Mouse (Mus musculus): ENCODE results near the gene Tas2r137.

The Tas2r137 gene

DNA sequence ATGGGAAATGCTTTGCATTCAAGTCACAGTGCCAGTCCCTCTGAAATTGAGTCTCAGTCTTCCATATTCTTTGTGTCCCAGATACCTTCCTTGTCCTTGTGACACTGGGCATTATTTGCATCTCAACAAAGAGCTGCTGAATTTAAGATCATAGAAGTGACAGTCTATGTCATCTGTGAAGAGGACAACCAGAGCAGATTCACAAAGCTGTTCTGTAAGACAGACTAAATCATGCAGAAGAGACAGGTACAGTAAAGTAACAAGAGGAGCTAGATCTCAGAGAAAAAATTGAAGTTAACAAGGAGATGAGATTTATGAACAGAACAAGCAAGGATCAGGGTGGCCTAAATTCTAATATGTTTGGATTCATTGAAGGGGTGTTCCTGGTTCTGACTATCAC, at the start of gene Tas2r137:
Tas2r137 (plus strand) TSS at position 301 of the 400 bp plus-strand sequence.
- DNase-seq (ENCODE audit: low spot score): no peak

DNA sequence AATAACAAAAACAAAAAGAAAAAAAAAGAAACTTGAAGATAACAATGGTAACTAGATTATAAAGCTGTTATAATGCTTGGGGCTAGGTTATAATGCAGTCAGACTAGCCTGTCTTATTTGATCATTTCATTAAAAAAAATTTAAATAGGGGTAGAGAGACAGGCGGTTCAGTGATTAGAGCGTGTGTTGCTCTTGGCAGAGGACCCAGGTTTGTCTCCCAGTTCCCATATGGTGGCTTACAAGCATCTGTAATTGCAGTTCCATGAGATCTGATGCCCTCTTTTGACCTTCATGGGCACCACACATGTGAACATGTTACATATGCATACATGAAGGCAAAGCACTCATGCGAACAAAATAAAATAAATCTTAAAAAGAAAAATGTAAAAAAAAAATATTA, 49.8 kb upstream of the Tas2r137 start:
- DNase-seq (ENCODE audit: low spot score): no peak

DNA sequence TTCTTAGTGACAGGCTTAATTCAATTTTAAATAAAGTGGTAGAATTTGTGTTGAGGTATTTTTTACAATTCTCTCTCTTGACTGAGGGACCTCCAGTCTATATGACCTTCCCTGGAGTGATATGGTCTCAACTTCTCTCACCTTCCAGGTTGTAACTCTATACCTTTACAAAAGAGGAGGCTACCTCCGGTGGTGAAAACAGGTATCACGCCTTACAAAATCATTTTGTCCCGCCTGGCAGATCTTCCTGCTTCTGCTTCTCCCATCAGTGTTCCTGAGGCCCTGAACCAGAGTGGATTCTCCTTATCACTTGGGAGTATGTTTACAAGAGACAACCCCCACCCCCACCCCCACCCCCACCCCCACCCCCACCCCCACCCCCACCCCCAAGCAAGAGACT, 49.3 kb upstream of the Tas2r137 start:
- DNase-seq (ENCODE audit: low spot score): no peak

DNA sequence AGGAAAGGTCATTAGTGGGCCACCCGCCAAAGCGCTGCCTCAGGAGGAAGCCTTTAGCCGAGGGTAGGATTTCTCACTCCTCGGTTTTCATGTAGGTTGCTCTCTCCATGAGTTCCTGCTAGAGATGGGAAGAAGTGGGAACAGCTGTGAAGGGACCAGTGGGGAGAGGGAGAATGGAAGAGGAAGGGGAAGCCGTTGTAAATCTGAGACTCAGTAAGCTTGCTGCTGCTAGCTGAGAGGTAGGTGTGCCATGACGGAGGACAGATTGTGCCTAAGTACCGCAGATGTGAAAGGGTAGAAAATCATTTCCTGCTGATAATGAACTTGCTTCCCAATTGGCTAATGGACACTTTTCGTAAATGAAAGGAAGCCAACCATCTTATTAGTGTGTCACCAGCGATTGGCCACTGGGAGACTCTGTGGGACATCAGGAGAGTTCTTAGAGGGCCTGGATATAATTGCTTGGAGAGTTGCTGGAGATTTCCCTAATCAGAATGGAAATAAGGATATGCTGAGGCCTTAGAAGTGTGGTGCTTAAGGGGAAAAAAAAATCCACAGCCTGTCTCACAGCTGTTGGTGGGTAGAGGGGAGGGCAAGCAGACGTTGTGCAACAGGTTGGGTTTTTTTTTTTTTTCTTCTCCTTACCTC, 47.6 kb upstream of the Tas2r137 start:
- DNase-seq (ENCODE audit: low spot score): no peak

GRCm38 (mm10) chr6:40448626-40449025, 42.4 kb upstream of the Tas2r137 start:
- DNase-seq (ENCODE audit: low spot score): no peak

DNA sequence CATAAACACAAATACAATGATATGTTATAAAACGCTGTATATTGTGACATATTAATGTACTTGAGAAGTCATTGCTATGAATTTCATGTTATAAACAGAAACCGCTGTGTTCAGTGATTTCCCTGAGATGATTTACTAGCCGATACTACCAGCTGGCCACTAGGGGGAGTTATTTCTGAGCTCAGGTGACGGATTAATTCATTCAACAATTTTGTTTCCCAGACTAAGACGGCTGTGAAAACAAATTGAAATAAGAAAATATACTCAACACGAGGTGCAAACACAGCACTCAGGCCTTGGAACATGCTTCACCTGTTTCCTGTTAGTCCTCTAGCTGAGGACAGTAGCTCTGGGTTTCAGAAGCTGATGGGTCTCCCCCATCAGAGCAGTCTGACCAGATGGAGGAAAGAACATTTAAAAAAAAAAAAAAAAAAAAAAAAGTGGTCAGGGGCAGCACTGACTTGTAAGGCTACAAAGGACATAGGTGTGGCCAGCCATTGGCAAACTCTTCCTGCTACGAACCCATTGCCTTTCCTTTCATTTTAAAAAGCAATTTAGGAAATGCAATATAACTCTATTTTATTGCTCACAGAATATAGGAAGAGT, 36.5 kb upstream of the Tas2r137 start:
- no peak for DNase-seq (ENCODE audit: low spot score)

GRCm38 (mm10) chr6:40465710-40466109, 25.3 kb upstream of the Tas2r137 start:
- no peak for DNase-seq (ENCODE audit: low spot score)

- peak; percentile 93 for DNase-seq (ENCODE audit: low spot score)
Measured at GRCm38 (mm10) chr6:40470916-40471719, 19.9 kb upstream of the Tas2r137 start, which contains the start of gene Ssbp1. Gene Ssbp1, plus strand, starts transcription at chr6:40471352.

DNA sequence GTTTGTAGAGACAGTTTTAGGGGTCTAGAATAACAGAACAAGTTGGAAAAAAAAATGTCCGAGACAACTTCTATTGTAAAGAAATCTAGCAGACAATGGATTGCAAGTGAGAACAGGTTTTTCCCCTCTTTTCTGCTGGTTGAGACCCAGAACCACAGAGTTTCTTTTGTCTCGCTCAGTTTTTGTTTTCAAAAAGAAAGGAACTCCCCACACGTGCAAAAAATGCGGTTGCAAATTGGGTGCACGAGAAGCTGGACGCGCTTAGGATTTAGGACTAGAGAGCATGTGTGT, 19.4 kb upstream of the Tas2r137 start:
- DNase-seq (ENCODE audit: low spot score): no peak

DNA sequence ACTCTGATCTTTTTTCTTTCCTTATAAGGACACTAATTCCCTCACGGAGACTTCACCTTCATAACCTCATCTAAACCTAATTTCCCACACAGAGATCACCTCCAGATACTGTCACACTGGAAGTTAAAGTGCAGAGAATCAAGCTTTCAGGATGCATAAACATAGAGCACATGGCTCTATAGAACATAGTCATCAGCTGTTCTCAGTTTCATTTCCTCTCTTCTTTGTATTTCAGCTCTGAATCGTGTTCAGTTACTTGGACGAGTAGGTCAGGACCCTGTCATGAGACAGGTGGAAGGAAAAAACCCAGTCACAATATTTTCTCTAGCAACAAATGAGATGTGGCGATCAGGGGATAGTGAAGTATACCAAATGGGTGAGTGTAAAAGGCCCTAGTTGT, 14.9 kb upstream of the Tas2r137 start:
- DNase-seq (ENCODE audit: low spot score): no peak

GRCm38 (mm10) chr6:40479705-40480104, 11.3 kb upstream of the Tas2r137 start:
- no peak for DNase-seq (ENCODE audit: low spot score)

GRCm38 (mm10) chr6:40482318-40482717, 8.7 kb upstream of the Tas2r137 start:
- no peak for DNase-seq (ENCODE audit: low spot score)

GRCm38 (mm10) chr6:40493229-40493628, 2.2 kb downstream of the Tas2r137 start, which contains the start of gene Tas2r108:
Gene Tas2r108, plus strand, starts transcription at chr6:40493529.
- DNase-seq (ENCODE audit: low spot score): no peak

DNA sequence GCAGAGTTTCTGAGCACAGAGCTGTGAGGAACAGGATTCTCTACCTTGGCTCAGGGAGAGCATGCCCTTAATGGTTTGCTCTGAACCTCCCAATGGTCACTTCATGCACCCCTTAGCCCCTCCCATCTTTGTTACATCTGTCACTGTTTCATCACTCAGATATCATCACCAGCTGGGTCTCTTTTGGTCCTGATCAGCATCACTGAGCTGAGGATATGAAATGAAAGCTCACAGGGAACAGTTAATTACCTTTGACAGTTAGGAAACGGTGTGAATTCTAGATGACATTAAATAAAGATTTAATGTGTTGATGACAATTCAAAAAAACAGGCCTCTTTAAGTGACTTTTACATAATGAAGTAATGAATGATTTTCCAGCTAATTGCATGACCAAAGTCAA, 28.4 kb downstream of the Tas2r137 start, which contains the start of gene Prss37:
Prss37 (minus strand) TSS at position 101 of the 400 bp plus-strand sequence.
- DNase-seq (ENCODE audit: low spot score): no peak
